17 mouse cellular contexts compared by ENCODE assay signal in the genomic region with DNA sequence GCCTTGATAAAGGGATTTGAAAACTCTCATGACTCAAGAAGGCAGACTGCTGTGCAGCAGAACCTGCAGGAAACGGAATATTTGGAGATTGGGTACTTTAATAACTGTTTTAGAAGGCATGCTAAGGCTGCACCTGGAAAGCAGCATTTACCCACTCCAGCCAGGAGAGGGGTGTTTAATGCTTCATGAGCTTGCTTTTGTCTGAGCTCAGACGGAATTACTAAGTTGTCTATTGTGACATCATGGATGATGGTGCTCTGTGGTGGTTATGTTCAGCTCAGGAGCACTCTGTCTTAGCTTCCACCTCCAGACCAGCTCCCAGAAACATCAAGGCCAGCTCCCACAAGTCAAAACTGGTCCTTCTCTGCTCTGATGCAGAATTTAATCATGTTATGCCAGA. TPM values are rescaled to one million over a fixed set of nuclear protein-coding genes. Genes with fewer than 3 reads are reported as not detected.
A peak's percentile ranks its signal among the peaks of the same experiment; 100 is the strongest.
DNase-seq lines count a peak whose midpoint lies in the region; ATAC-seq and TF ChIP-seq lines count a peak whose summit lies in the region.
"Had no signal": no experiment of that assay in that cellular context is flagged by ENCODE, and none has a peak within 500 bp of the region (broad histone marks: within the 10 kb centered on the region; RNA-seq: fewer than 3 reads in every experiment).

No protein-coding gene starts in this region.

- DNase-seq in heart, adult 2 months: no peak
- DNase-seq in heart, postnatal 36 days: no peak
- peak; percentile 55 for DNase-seq in 416B (ENCODE audit: low read depth)
- peak; percentile 55 for DNase-seq in brain, adult 2 months (ENCODE audit: low read depth, low spot score)
- no peak for DNase-seq in spleen, postnatal 36 days (ENCODE audit: low spot score in 2 of 2)
- no peak for DNase-seq in urinary bladder, postnatal 25 days (ENCODE audit: low spot score)
- DNase-seq: adrenal gland, postnatal 10 days; gastrocnemius, postnatal 25 days; kidney, adult 11 months; lung, postnatal 4 days; right cerebral cortex, adult 18-20 months; thymus, adult 18-20 months had no signal

- intact Hi-C loops in heart, adult 2 months (cut with DNase I): loop anchor here (10.0 kb wide), 2 partner anchors 265 to 415 kb away; no protein-coding TSS in a partner anchor
- intact Hi-C loops in heart, postnatal 36 days (cut with DNase I): no loop called here

- no peak for TF ChIP-seq EP300 in heart, adult 2 months (IDR thresholded peaks at IDR 0.05; ENCODE audit: insufficient read depth, low read depth, low read length)

- H3K27ac ChIP-seq in heart, adult 2 months: no peak overlapping the region
- H3K27ac ChIP-seq in midbrain, embryonic 12.5 days (replicated peaks): peak overlapping the region; percentile 40
- H3K27ac ChIP-seq: forebrain, embryonic 15.5 days; heart, embryonic 15.5 days; limb, embryonic 12.5 days had no signal

- H3K9me3 ChIP-seq in midbrain, embryonic 12.5 days: no peaks in the 10 kb centered on the region
- H3K9me3 ChIP-seq: forebrain, embryonic 15.5 days; heart, embryonic 15.5 days; limb, embryonic 12.5 days had no signal

- H3K79me2 ChIP-seq in heart, adult 2 months (replicated peaks; ENCODE audit: control insufficient read depth, insufficient read depth, low read length): no peaks in the 10 kb centered on the region

- ATAC-seq in midbrain, embryonic 12.5 days (ENCODE audit: low FRiP score, low read depth): no peak
- ATAC-seq in frontal cortex, adult (ENCODE audit: low TSS enrichment): no peak
- ATAC-seq: forebrain, embryonic 15.5 days had no signal

- no peak overlapping the region for H3K9ac ChIP-seq in heart, adult 2 months (ENCODE audit: low read depth, low read length)
- no peak overlapping the region for H3K9ac ChIP-seq in midbrain, embryonic 12.5 days (replicated peaks)
- H3K9ac ChIP-seq: forebrain, embryonic 15.5 days; heart, embryonic 15.5 days; limb, embryonic 12.5 days had no signal

- WGBS in heart, adult 2 months: 79% methylated on average over 2 of the region's 2 CpGs
- WGBS in midbrain, embryonic 12.5 days: 17% methylated on average over 2 of the region's 2 CpGs

- TF ChIP-seq CTCF in heart, adult 2 months (IDR thresholded peaks at IDR 0.05): peak; percentile 18

- H3K27me3 ChIP-seq in heart, adult 2 months (ENCODE audit: control insufficient read depth, insufficient read depth, low read length): no peaks in the 10 kb centered on the region
- H3K27me3 ChIP-seq in midbrain, embryonic 12.5 days: peaks cover 5% of the 10 kb centered on the region
- H3K27me3 ChIP-seq: limb, embryonic 12.5 days had no signal

- no peak overlapping the region for H3K4me2 ChIP-seq in midbrain, embryonic 12.5 days (replicated peaks)
- H3K4me2 ChIP-seq: forebrain, embryonic 15.5 days; heart, embryonic 15.5 days; limb, embryonic 12.5 days had no signal

- H3K4me3 ChIP-seq in heart, adult 2 months: no peak overlapping the region
- no peak overlapping the region for H3K4me3 ChIP-seq in midbrain, embryonic 12.5 days
- H3K4me3 ChIP-seq: forebrain, embryonic 15.5 days; heart, embryonic 15.5 days; limb, embryonic 12.5 days had no signal

- no peak for TF ChIP-seq POLR2A in heart, adult 2 months (IDR thresholded peaks at IDR 0.05; ENCODE audit: insufficient read depth, low read depth, low read length)

- no peaks in the 10 kb centered on the region for H3K36me3 ChIP-seq in heart, adult 2 months (ENCODE audit: control insufficient read depth, insufficient read depth, low read length)
- H3K36me3 ChIP-seq in midbrain, embryonic 12.5 days: no peaks in the 10 kb centered on the region
- H3K36me3 ChIP-seq: forebrain, embryonic 15.5 days; heart, embryonic 15.5 days; limb, embryonic 12.5 days had no signal

- H3K4me1 ChIP-seq in heart, adult 2 months (ENCODE audit: control insufficient read depth, insufficient read depth, low read length): peaks cover 8% of the 10 kb centered on the region
- H3K4me1 ChIP-seq in midbrain, embryonic 12.5 days: peaks cover 23% of the 10 kb centered on the region

RNA-seq across cellular contexts. Expression of a gene that starts 7.5 kb away (rescaled TPM):
- total RNA-seq in heart, adult 2 months (2021): under 1 TPM; 0.09 to 0.13 TPM
- 0.09 and 0.16 TPM in 2 replicates for polyA plus RNA-seq in heart, adult 2 months (2012; rRNA removed)
- total RNA-seq in heart, postnatal 36 days (2021): under 1 TPM in 1 of 2 experiments, not detected in 1; 0.11 TPM
- 148 and 164 TPM in 2 replicates for polyA plus RNA-seq in midbrain, embryonic 12.5 days (2016; fragmentation: Nextera tagmentation; extraction: Ambion mirVana)

Comparison
In these comparisons a context has a peak if more than half of its experiments do, and no peak if none do; other contexts are left out.
1. DNase-seq: peak in 416B (single experiment) and brain, adult 2 months (single experiment); none in heart, adult 2 months (0 of 2), heart, postnatal 36 days (0 of 2), spleen, postnatal 36 days (0 of 2) and urinary bladder, postnatal 25 days (single experiment).